Mouse (Mus musculus): ENCODE data around the gene Gimd1. TPM values are rescaled to one million over a fixed set of nuclear protein-coding genes. Genes with fewer than 3 reads are reported as not detected.

Gimd1 gene
- polyA plus RNA-seq (2015; fragmentation: Nextera tagmentation; extraction: Ambion mirVana) = 0.13 TPM in 1 of 2 replicates, not detected in the other

GRCm38 (mm10) chr3:132629601-132630239 is at the start of gene Gimd1:
Gimd1 (plus strand) TSS chr3:132629820.
- no peak for DNase-seq (ENCODE audit: low spot score)

- DNase-seq (ENCODE audit: low spot score) = no peak
Observed at GRCm38 (mm10) chr3:132581198-132581597, 48.4 kb upstream of the Gimd1 start.

GRCm38 (mm10) chr3:132582339-132582738 is 47.3 kb upstream of the Gimd1 start:
- no peak for DNase-seq (ENCODE audit: low spot score)

DNA sequence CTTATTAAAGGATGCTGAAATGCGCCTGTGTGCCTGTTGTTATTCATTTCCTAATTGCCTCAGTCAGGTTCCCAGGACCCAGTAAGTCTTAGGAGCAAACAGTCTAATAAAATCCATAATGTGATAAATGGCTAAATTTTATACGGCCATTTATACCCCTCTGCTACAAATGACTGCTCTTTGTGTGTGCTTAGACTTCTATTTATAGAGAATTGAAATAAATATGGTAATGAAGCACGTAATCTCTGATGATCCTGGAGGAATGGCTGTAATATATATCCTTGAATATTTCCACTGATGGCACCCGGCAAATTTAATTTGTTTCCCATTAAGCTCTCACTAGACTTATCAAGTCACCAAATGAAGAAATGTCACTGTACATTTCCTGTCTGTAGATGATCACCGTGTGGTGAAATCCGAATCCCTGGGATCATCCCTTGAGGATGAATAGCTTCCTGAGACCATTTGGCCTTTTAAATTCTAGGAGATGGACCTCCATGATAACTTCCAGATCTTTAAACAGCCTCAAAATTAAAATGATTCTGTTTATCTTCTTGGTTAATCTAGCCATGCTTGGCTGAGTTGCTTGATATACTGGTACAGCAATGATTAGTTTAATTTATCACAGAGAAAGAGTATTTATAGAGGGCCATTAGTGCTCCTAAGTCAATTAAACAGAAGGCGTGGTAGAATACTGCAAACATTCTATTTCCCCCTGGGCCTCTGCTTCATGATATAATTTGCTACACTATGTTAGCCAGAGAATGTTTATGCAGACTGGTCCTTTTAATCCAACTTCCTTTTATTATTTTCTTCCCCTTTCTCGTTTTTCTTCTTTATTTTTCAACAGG is 44.3 kb upstream of the Gimd1 start:
- no peak for DNase-seq (ENCODE audit: low spot score)

GRCm38 (mm10) chr3:132588146-132588545 is 41.5 kb upstream of the Gimd1 start:
- DNase-seq (ENCODE audit: low spot score) = no peak

- DNase-seq (ENCODE audit: low spot score) = no peak
Observed at GRCm38 (mm10) chr3:132590010-132590409, 39.6 kb upstream of the Gimd1 start.

DNA sequence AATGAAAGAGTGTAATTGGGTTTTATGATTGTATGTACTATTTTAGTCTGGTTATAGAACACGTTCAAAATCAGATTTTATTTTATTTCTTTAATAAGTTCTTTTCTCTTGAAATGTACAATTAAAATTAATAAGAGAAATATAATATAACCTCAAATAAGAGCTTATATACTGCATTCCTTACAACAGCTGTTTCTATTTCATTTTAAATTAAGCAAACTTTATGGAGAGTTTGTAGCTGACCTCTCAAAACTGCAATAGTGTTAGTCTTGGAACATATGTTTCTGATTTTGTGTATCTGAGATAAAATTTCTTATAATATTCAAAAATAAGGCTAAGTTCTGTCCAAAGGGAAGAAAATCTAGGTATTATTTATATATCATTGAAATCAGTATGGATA is 39.0 kb upstream of the Gimd1 start:
- no peak for DNase-seq (ENCODE audit: low spot score)

- DNase-seq (ENCODE audit: low spot score) = no peak
Observed at GRCm38 (mm10) chr3:132628741-132629140, 879 bp upstream of the Gimd1 start.

GRCm38 (mm10) chr3:132633261-132633660 is 3.6 kb downstream of the Gimd1 start:
- no peak for DNase-seq (ENCODE audit: low spot score)

DNA sequence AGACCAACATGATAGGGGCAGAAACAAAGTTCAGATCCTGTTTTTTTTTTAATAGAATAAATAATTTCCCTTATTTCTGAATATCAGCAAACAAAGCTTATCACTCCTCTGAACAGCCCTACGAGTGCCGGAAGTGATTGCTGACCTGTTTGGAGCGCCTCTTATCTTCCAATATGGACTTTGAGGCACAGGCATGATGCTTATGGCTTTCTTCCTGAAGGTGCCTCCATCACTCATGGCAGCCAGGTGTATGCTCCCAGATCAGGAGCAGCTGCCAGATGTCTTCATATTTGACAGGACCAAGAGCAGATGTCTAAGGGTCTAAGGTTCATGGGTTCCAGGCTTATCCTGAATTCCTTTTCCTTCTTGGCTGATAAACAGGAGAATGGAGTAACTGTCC is 7.5 kb downstream of the Gimd1 start:
- no peak for DNase-seq (ENCODE audit: low spot score)

GRCm38 (mm10) chr3:132644071-132644470 is 14.5 kb downstream of the Gimd1 start:
- no peak for DNase-seq (ENCODE audit: low spot score)

DNA sequence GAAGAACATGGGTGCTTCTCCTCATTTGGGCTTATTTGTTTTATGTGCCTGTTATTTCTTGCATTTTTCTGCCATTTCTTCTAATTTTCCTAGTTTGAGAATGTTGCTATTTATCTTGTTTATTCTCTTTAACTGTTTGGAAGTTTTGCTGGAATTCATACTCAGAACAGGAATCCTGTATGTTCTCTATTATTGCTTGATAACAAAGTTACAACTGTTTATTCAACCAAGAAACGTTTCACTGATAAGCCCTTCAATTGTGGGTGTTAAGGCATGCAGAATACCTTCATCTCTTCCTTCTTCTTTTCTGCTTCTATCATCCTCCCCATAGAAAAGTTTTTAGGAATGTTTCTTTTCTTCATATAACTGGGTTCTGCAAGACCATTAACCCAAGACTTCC is 17.2 kb downstream of the Gimd1 start:
- no peak for DNase-seq (ENCODE audit: low spot score)

DNA sequence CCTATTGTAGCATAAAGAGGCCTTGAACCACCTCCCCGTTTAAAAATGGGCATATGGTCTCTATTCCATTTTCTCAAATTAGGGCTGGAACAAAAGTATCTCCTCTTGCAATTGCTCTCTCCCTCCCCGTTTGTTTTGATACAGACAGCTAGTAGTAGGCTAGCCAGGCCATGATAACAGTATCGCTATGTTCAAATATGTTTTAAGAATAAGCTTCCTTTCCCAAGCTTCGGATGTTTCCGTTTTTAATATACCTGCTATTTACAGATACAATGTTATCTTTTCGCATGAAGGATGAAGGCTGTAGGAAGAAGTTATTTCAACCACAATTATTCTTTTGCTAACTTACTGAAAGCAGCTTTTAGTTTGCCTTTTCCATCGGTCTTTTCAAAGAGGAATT is 19.7 kb downstream of the Gimd1 start:
- DNase-seq (ENCODE audit: low spot score) = no peak

DNA sequence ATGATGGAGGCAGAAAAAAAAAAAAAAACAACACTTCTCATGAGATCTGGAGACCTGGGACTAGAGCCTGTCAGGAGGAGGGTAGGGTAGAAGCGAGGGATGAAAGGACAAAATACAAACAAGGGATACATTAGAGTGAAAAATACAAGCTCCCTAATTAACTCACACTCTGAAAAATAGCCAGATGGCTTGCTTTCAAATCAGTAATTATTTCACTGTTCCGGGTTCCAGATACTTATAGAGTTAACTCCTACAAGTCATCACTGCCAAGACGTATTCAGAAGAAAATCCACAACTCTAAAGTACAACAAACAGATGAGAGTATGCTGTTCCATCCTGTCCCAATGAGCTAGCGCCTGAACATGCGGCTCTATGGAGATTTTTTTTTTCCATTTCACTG is 20.6 kb downstream of the Gimd1 start:
- no peak for DNase-seq (ENCODE audit: low spot score)

- DNase-seq (ENCODE audit: low spot score) = no peak
Observed at GRCm38 (mm10) chr3:132651776-132652175, 22.2 kb downstream of the Gimd1 start.

- DNase-seq (ENCODE audit: low spot score) = no peak
Observed at GRCm38 (mm10) chr3:132653959-132654358, 24.3 kb downstream of the Gimd1 start.

DNA sequence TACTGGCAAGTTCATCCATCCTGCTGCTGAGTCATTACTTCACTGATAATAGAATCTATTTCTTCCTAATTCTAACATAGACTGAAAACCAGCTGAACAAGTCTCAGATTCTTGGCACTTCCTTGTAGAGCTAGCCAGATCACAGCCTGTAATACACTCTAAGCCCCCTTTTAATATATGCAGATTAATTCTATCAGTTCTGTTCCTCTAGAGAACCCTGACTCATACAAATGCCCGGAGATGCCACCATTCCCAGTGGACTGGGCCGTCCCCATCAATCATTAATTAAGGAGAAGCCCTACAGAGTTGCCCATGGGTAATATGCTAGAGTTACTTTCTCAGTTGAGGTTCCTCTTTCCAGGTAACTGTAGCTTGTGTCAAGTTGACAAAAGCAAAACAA is 26.3 kb downstream of the Gimd1 start:
- DNase-seq (ENCODE audit: low spot score) = no peak

DNA sequence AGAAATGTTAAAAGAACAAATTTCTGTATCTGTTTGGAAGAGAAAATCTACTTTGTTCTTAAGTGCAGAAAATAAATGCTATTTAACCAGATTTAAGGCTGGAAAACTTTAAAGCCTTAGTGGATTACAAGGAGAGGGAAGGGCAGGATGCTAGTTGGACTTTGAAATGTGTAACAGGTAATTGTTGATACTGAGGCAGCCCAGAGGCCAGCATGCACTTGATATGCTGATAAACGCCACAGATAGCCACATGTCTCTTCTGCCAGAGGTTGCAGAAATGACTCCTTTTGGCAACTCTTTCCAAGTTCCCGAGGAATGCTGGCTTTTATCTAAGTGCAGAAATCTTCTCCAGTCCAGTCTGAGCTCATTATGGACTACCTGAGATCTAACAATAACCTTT is 47.9 kb downstream of the Gimd1 start:
- no peak for DNase-seq (ENCODE audit: low spot score)

DNA sequence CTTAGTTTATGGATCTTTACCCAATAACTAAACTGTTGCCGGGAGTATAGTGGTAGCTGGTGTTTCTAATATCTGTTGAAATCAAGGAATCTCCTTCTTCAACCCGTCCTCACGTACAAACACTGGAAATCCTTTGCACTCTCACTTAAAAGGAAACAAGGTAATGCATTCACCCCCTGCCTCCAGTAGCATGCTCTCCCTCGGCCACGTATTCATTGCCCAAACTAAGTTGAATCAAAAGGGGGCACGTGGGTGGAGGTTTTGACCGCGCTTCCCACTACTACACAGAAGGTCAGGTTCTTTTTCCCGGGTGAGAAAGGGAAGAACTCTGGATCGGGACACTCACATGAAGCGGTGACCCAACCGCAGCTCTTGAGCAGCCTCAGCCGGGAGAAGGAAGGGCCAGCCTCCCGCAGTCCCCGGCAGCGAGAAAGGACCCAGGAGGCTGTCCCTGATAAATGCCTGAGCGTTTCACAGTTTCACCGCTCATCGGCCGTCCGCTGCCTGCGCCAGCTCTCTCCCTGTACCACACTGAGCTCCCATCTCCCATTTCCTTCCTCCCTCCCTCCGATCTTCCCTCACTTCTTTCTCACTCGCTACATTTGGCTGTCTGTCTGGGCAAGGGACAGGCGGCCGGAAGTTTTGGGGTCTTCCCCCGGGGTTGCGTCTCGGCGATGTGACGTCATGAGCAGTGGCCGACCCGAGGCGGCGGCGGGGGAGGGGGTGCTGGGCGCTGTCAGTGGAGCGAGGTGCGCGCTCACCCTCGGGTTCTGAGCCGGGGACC is 54.0 kb downstream of the Gimd1 start, which contains the start of gene Tbck:
Gene Tbck (plus strand): TSS at position 698 of the 784 bp plus-strand sequence.
- DNase-seq (ENCODE audit: low spot score) = peak; percentile 93

DNA sequence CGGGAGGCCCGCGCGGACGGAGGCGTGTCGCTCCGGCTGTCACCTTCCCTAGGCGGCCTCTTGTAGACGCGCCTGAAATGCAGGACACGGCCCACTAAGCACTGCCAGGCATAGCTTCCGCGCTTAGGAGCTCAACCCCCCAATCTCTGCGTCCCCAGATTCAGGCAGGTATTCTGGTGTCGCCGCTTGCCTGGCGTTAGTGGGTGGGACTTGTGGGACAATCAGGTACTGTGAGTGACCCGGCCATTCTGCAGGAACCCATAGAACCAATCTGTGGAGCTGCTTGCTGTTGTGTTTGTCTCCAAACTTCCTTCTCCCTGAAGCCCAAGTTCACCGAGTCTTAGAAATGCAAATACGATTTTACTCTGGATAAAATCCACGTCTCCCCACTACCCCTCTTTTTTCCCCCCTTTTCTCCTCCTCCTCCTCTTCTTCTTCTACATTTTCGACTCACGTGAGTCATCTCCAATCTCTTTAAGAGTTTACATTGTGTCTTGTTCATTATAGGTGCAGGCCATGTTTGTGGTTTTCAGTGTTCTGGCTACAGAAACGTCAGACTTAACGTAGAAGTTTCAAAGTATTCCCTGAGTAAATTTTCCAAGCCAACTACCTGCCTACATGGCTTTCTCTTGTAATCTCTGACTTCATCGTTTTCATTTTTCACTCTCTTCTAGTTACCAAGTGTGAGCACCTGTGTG is 54.8 kb downstream of the Gimd1 start, which contains the start of gene Aimp1:
Gene Aimp1 (minus strand): TSS at position 140 of the 698 bp plus-strand sequence.
- DNase-seq (ENCODE audit: low spot score) = no peak

Measured in thymus, postnatal 0 days (tissue).